Mouse (Mus musculus) B cell, adult (primary cell): ENCODE data around the gene Esp38. TPM values are rescaled to one million over a fixed set of nuclear protein-coding genes. Genes with fewer than 3 reads are reported as not detected.

Source experiments
- total RNA-seq: library from RNA; stranded (reverse); gene quantifications from 4 replicates; pipeline ENCODE4 v1.2.4, GENCODE M21; 2023; ENCODE audit not compliant: inconsistent age

Esp38 gene
- not detected in 4 replicates for total RNA-seq

DNA sequence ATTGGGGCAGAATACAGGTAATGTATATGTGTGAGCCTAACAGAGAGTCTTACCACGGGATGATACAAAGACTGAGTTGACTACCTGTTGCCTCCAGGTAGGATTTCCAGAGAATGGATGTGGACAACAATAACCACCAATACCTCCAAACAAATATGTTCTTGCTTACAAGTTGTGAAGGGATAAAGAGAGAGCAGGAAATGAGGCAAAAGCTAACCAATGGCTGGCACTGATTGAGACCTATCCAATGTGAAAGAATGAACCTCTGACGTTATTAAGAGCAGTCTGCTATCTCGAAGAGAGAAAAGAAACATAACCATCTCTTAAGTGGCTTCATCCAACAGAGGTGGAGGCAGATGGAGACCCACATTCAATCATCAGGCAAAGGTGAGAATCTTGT is at the start of gene Esp38:
Esp38 (plus strand) TSS at position 301 of the 400 bp plus-strand sequence.

Other genes with a start within 250 kb of the Esp38 start
- not detected in 4 replicates for gene AC192777.2, start 144.9 kb downstream of the Esp38 start, total RNA-seq